Mouse (Mus musculus): ENCODE data around the gene C1qtnf7. TPM values are rescaled to one million over a fixed set of nuclear protein-coding genes. Genes with fewer than 3 reads are reported as not detected.
A peak's percentile ranks its signal among the peaks of the same experiment; 100 is the strongest.

C1qtnf7 gene
- total and polyA plus RNA-seq, 2 experiments from 2014 or later, result 0.38 to 1.1 TPM

DNA sequence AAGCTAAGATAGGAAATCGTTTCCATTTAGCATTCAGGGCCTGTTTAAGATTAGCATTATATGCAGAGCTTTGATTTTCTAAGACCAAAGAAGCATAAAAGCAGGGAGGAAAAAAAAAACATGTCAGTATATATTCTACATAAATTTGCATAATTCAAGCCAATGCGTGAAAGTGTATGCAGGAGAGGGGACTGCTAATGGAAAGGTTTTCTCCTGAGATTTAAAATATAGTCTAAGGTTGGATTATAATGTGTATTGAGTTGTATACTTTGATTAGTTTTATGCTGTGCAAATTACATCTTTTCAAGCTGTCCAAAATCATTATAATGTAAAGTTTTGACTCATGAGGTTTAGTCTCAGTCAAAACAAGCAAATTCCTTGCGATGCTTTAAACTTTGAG is 88.2 kb downstream of the C1qtnf7 start:
- no peaks in the 10 kb centered on the region for H3K4me1 ChIP-seq (ENCODE audit: insufficient read depth)
- 30% methylated on average over 3 of the region's 3 CpGs for WGBS
- no peaks in the 10 kb centered on the region for H3K9me3 ChIP-seq (ENCODE audit: low read length)
- no peak overlapping the region for H3K4me3 ChIP-seq (ENCODE audit: low read depth, low read length)
- H3K27ac ChIP-seq (ENCODE audit: low read depth, low read length), result no peak overlapping the region
- no peak for DNase-seq
- ATAC-seq, result no peak
- H3K9ac ChIP-seq, result no peak overlapping the region
- no peaks in the 10 kb centered on the region for H3K27me3 ChIP-seq (ENCODE audit: insufficient read depth, low read length)
- no peak for TF ChIP-seq CTCF (IDR thresholded peaks at IDR 0.05; ENCODE audit: low read depth)
- H3K36me3 ChIP-seq (ENCODE audit: insufficient read depth), result no peaks in the 10 kb centered on the region
- no peak overlapping the region for H3K4me2 ChIP-seq (ENCODE audit: low read depth)

GRCm38 (mm10) chr5:43608073-43608472 is 92.7 kb downstream of the C1qtnf7 start:
- Histone ChIP-seq H3K4me2 (ENCODE audit: low read depth) (no peak overlapping the region), H3K36me3 (ENCODE audit: insufficient read depth) (no peaks in the 10 kb centered on the region), H3K9me3 (ENCODE audit: low read length) (no peaks in the 10 kb centered on the region), H3K27ac (ENCODE audit: low read depth, low read length) (no peak overlapping the region), H3K4me1 (ENCODE audit: insufficient read depth) (no peaks in the 10 kb centered on the region), H3K9ac (no peak overlapping the region), H3K4me3 (ENCODE audit: low read depth, low read length) (no peak overlapping the region), H3K27me3 (ENCODE audit: insufficient read depth, low read length) (no peaks in the 10 kb centered on the region)
- ATAC-seq (no peak), DNase-seq (no peak)
- TF ChIP-seq CTCF (IDR thresholded peaks at IDR 0.05; ENCODE audit: low read depth), result no peak
- WGBS, result 30% methylated on average over 3 of the region's 3 CpGs

DNA sequence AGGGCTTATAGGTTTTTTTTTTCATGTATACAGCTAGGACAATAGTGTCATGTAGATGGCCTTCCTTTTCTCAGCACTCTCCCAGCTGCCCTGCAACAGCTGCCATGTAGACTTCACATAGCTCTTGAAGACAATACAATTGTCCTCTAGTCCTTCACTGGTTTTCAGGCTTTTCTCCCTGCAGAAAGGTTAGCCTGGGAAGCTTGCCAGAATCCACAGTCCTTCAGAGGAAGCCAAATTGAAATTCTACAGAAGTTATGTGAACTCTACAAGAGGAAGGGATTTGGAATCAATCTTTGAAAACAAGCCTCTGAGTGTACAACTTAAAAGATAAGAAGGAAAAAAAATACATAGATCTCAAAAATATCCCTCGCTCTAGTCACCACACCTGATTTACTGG is 94.4 kb downstream of the C1qtnf7 start:
- 71% methylated on average over 1 of the region's 1 CpGs for WGBS

DNA sequence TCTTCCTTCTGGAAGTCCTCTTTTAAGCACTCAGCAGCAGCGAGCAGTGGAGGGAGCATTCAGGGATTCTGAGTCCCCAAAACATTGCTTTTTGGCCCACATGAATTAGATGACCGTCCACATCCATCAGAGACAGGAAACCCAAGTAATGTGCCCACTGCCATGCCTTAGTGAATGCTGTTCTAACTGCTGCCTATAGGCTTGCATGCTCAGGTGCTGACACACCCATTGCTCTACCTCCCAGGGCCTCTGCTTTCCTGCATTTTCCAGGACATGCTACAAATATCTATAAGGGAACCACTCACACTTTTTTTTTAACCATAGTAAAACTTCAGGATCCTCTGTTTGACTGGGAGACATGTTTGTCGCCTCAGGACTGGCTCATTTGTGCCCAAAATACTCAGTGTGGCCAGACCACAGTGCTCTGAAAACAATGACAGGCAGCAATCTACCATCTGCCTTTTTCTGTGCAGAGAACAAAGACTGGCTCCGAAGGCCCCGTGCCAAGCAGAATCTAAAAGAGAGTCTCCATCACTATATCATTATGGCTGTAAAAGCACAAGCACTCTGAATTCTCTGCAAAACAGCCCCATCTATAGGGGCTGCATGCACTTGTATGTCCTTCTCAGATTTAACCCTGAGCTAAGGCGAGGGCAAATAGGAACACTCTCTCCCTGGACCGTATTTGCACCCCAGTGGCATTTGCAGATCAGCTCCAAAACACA is 106.4 kb downstream of the C1qtnf7 start:
- peak; percentile 55 for TF ChIP-seq CTCF (IDR thresholded peaks at IDR 0.05; ENCODE audit: low read depth)
- no peak overlapping the region for H3K4me3 ChIP-seq (ENCODE audit: low read depth, low read length)
- H3K9ac ChIP-seq, result no peak overlapping the region
- H3K27ac ChIP-seq (ENCODE audit: low read depth, low read length), result peak overlapping the region; percentile 64
- no peak overlapping the region for H3K4me2 ChIP-seq (ENCODE audit: low read depth)
- no peaks in the 10 kb centered on the region for H3K27me3 ChIP-seq (ENCODE audit: insufficient read depth, low read length)
- WGBS, result 36% methylated on average over 7 of the region's 7 CpGs
- H3K9me3 ChIP-seq (ENCODE audit: low read length), result no peaks in the 10 kb centered on the region
- ATAC-seq, result peak; percentile 96
- peak; percentile 79 for DNase-seq
- H3K4me1 ChIP-seq (ENCODE audit: insufficient read depth), result peaks cover 7% of the 10 kb centered on the region; the same call in 1 of the 2 replicates
- no peaks in the 10 kb centered on the region for H3K36me3 ChIP-seq (ENCODE audit: insufficient read depth)

More for the DNA sequence above, 94.4 kb downstream of the C1qtnf7 start:
- DNase-seq (no peak), ATAC-seq (no peak)
- H3K9me3 ChIP-seq (ENCODE audit: low read length), result no peaks in the 10 kb centered on the region
- TF ChIP-seq CTCF (IDR thresholded peaks at IDR 0.05; ENCODE audit: low read depth), result no peak
- no peak overlapping the region for H3K4me2 ChIP-seq (ENCODE audit: low read depth)
- no peaks in the 10 kb centered on the region for H3K27me3 ChIP-seq (ENCODE audit: insufficient read depth, low read length)
- no peak overlapping the region for H3K9ac ChIP-seq
- no peaks in the 10 kb centered on the region for H3K36me3 ChIP-seq (ENCODE audit: insufficient read depth)
- H3K4me1 ChIP-seq (ENCODE audit: insufficient read depth), result no peaks in the 10 kb centered on the region
- H3K4me3 ChIP-seq (ENCODE audit: low read depth, low read length), result no peak overlapping the region
- no peak overlapping the region for H3K27ac ChIP-seq (ENCODE audit: low read depth, low read length)

DNA sequence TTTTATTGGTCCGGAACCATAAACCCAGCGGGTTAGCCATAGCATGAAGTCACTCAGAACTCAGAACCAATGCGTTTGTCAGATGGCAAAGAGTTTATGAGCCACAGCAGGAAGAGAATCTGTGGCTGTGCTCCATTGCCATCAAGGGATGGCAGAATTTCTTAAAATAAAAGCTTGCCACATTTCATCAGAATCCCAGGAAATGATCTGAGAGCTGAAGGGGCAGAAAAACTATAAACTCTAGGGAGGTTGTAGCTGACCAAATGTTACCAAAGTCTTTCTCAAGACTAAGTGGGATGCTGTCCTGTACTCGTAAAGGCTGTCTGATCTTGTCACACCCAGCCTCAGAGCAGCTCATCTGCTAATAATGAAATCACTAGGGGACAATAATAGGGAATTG is 110.1 kb downstream of the C1qtnf7 start:
- Histone ChIP-seq H3K9ac (no peak overlapping the region), H3K9me3 (ENCODE audit: low read length) (no peaks in the 10 kb centered on the region), H3K27ac (ENCODE audit: low read depth, low read length) (no peak overlapping the region), H3K4me2 (ENCODE audit: low read depth) (no peak overlapping the region), H3K4me3 (ENCODE audit: low read depth, low read length) (no peak overlapping the region), H3K4me1 (ENCODE audit: insufficient read depth) (peaks cover 7% of the 10 kb centered on the region; the same call in 1 of the 2 replicates), H3K36me3 (ENCODE audit: insufficient read depth) (no peaks in the 10 kb centered on the region), H3K27me3 (ENCODE audit: insufficient read depth, low read length) (no peaks in the 10 kb centered on the region)
- DNase-seq (no peak), ATAC-seq (no peak)
- WGBS, result 80% methylated on average over 4 of the region's 4 CpGs
- no peak for TF ChIP-seq CTCF (IDR thresholded peaks at IDR 0.05; ENCODE audit: low read depth)

DNA sequence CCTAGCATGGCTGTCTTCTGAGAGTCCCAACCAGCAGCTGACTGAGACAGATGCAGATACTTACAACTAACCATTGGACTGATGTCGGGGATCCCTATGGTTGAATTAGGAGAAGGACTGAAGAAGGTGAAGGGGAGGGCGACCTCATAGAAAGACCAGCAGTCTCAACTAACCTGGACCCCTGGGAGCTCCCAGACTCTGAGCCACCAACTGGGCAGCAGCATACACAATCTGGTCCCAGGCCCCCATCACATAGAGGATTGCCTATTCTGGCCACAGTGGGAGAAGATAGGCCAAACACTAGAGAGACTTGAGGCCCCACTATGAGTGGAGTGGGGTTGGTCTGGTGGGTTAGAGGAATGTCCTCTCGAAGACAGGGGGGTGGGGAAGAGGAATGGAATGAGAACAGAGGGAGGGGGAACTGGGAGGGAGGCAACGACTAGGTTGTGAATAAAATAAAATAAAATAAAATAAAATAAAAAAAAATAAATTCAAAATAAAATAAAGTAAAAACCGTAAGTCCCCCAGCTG is 118.8 kb downstream of the C1qtnf7 start:
- ATAC-seq (peak; percentile 17; the same call in 1 of the 2 replicates), DNase-seq (no peak)
- Histone ChIP-seq H3K4me2 (ENCODE audit: low read depth) (no peak overlapping the region), H3K27ac (ENCODE audit: low read depth, low read length) (no peak overlapping the region), H3K4me1 (ENCODE audit: insufficient read depth) (no peaks in the 10 kb centered on the region), H3K27me3 (ENCODE audit: insufficient read depth, low read length) (no peaks in the 10 kb centered on the region), H3K36me3 (ENCODE audit: insufficient read depth) (no peaks in the 10 kb centered on the region), H3K4me3 (ENCODE audit: low read depth, low read length) (no peak overlapping the region), H3K9me3 (ENCODE audit: low read length) (no peaks in the 10 kb centered on the region), H3K9ac (no peak overlapping the region)
- no peak for TF ChIP-seq CTCF (IDR thresholded peaks at IDR 0.05; ENCODE audit: low read depth)
- WGBS, result 87% methylated on average over 5 of the region's 5 CpGs

DNA sequence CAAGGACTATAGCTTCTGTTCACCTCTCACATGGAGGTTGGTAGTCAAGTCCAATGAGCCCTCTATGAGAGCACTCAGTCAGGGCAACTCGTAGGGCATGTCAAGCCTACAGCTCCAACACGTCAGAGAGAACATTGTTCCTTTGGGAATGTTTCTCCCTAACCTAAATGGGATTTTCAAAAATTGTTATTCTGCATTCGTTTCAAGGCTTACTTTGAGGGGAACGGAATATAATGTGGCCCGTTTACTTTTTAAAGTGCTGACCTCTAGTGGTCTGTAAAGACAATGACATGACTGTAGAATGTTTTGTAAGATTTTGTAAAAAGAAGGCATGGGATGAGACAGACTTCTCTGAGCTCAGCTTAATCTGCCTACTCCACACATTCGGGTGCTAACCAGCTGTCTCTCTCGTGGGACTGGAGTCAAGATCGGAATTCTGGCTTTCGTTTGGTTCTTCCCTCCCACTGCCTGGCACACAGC is 119.3 kb downstream of the C1qtnf7 start:
- Histone ChIP-seq H3K4me3 (ENCODE audit: low read depth, low read length) (no peak overlapping the region), H3K4me2 (ENCODE audit: low read depth) (no peak overlapping the region), H3K27me3 (ENCODE audit: insufficient read depth, low read length) (no peaks in the 10 kb centered on the region), H3K9me3 (ENCODE audit: low read length) (no peaks in the 10 kb centered on the region), H3K9ac (no peak overlapping the region), H3K36me3 (ENCODE audit: insufficient read depth) (no peaks in the 10 kb centered on the region), H3K4me1 (ENCODE audit: insufficient read depth) (no peaks in the 10 kb centered on the region), H3K27ac (ENCODE audit: low read depth, low read length) (no peak overlapping the region)
- WGBS, result 13% methylated on average over 9 of the region's 9 CpGs
- peak; percentile 70 for DNase-seq
- ATAC-seq, result peak; percentile 96
- TF ChIP-seq CTCF (IDR thresholded peaks at IDR 0.05; ENCODE audit: low read depth), result peak; percentile 75
